Mouse (Mus musculus) kidney, adult 2 months (tissue): Measurements from ENCODE around the gene 4932438H23Rik. TPM values are rescaled to one million over a fixed set of nuclear protein-coding genes. Genes with fewer than 3 reads are reported as not detected.

Experiments
- DNase-seq: peaks from one replicate; pipeline ENCODE4 v3.0.0; 2021
- H3K27ac ChIP-seq: fragments of 200-500 bp; 2 replicates; pipeline ENCODE4 v1.5.1; 2012; ENCODE audit warnings: low read depth, low read length, control low read depth, inconsistent platforms; ENCODE audit not compliant: insufficient read depth
- H3K27me3 ChIP-seq: fragments of 200-500 bp; replicated peaks from 2 replicates; pipeline ENCODE4 v1.6.1; 2012; ENCODE audit warnings: mild to moderate bottlenecking, moderate library complexity, low read length, inconsistent platforms; ENCODE audit not compliant: control insufficient read depth, insufficient read depth
- H3K36me3 ChIP-seq: fragments of 200-500 bp; 2 replicates; pipeline ENCODE4 v1.6.1; 2012; ENCODE audit warnings: mild to moderate bottlenecking, moderate library complexity, low read length, inconsistent platforms; ENCODE audit not compliant: control insufficient read depth, insufficient read depth
- H3K4me1 ChIP-seq: fragments of 200-500 bp; 2 replicates; pipeline ENCODE4 v1.6.1; 2011; ENCODE audit warnings: low read length; ENCODE audit not compliant: control insufficient read depth, insufficient read depth
- H3K4me3 ChIP-seq: fragments of 200-500 bp; 2 replicates; pipeline ENCODE4 v1.5.1; 2011; ENCODE audit warnings: mild to moderate bottlenecking, low read depth, low read length, control low read depth; ENCODE audit not compliant: insufficient read depth
- CTCF ChIP-seq: fragments of 200-500 bp; conservative IDR thresholded peaks from 2 replicates; pipeline ENCODE4 v1.5.1; 2011; ENCODE audit warnings: low read depth, mild to moderate bottlenecking, control low read depth, low read length, moderate library complexity, mixed read lengths; ENCODE audit not compliant: insufficient read depth, insufficient read length
- POLR2A ChIP-seq: fragments of 200-500 bp; IDR thresholded peaks from one replicate; pipeline ENCODE4 v1.6.1; 2011; ENCODE audit warnings: low read depth, low read length, control low read depth
- WGBS: fragments of 180-500 bp; shearing (Covaris S2); methylation state at CpG from one replicate; pipeline ENCODE4 v1.1.7; 2018; 5-methylcytosine and 5-hydroxymethylcytosine counted together
- polyA plus RNA-seq: library from polyadenylated mRNA; depleted of rRNA; stranded (reverse); fragments of >200 nt; gene quantifications from 2 replicates; pipeline ENCODE4 v1.2.3, GENCODE M21; 2012

4932438H23Rik gene
- polyA plus RNA-seq, 1 experiment: 0.14 TPM

DNA sequence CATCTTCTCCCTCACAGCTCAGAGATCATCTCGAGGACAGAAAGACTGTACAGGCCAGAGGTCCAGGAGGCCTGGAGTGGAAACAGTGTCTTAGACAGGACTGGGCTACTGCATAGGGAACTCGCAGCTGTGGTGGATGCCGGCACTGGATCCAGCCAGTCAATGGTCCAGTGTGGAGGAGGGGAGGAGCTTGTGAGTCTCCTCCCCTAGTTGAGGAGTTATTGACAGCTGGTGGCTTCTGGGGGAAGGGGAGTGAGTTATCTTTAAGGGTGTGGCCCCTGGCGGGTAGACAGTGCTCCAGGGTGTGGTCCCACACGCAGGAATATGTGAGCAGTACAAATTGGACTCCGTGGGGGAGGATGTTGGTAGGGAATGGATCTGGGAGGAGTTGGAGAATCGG is 21.8 kb upstream of the 4932438H23Rik start:
- no peak for DNase-seq
- Histone ChIP-seq H3K4me1 (no peaks in the 10 kb centered on the region), H3K4me3 (no peak overlapping the region), H3K27ac (no peak overlapping the region), H3K27me3 (no peaks in the 10 kb centered on the region), H3K36me3 (no peaks in the 10 kb centered on the region)
- WGBS: 69% methylated on average over 7 of the region's 7 CpGs
- no peak for TF ChIP-seq POLR2A
- TF ChIP-seq CTCF: no peak

DNA sequence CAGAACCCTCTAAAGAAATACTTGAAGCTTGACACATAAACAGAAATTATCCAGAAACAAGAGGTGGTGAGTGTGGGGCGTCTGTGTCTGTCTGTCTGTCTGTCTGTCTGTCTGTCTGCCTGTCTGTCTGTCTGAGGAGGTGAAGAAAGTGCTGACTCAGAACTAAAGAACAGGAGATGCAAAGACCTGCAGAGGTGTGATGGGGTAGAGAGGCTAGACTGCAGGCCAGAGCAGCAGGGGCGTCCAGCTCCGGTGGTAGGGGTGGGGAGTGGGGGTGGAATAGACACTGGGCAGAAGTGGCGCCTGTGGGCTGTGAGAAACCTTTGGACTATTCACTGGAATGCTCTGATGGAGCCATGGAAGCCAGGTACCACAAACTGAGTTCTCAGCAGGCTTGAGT is 21.1 kb upstream of the 4932438H23Rik start:
- 70% methylated on average over 4 of the region's 4 CpGs for WGBS
- Histone ChIP-seq H3K4me1 (no peaks in the 10 kb centered on the region), H3K27me3 (no peaks in the 10 kb centered on the region), H3K36me3 (no peaks in the 10 kb centered on the region), H3K4me3 (no peak overlapping the region), H3K27ac (no peak overlapping the region)
- no peak for TF ChIP-seq CTCF
- TF ChIP-seq POLR2A: no peak
- DNase-seq: no peak

DNA sequence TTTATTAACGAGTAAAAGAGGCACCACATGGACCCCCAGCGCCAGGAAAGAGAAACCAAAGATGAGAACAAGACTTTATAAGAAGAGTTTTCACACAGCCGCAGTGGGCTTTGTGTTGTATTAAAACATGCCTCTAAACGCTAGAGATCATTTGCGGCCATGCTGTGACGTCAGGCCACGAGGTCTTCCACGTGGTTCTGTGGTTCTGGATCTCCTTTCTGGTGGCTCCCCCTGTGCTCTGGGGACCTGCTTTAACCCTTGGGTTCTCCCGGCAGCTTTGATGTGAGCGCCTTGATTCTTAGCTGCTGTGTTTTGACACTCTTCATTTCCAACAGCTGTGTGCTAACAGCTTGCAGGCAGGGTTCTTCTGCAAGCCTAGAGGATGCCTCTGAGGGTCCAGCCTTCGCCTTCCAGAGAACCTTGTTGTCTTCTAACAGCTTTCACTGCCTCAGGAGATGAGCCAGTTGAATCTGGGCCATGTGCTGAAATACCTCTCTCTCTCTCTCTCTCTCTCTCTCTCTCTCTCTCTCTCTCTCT is 16.1 kb upstream of the 4932438H23Rik start:
- DNase-seq: no peak
- Histone ChIP-seq H3K36me3 (no peaks in the 10 kb centered on the region), H3K27me3 (no peaks in the 10 kb centered on the region; the same call in 1 of the 2 replicates), H3K27ac (no peak overlapping the region), H3K4me1 (no peaks in the 10 kb centered on the region), H3K4me3 (no peak overlapping the region)
- WGBS: 49% methylated on average over 11 of the region's 11 CpGs
- TF ChIP-seq CTCF (no peak), POLR2A (no peak)

DNA sequence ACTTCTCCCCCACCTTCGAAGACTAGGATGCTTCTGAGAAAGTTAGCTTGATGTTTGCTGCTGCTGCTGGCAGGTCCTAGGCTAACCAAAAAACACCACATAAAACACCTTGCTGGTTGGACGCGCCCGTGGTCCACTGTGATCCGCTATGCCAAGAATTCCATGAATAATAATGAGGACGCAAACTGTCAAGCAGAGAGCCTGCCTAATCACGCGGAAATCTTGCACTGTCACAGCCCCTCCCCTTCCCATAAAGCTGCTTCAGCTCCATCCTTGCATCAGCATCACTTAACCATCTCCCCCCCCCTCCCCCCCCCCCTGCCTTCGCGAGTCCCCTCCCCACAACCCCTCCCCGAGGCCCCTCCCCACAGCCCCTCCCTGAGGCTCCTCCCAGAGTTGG is 12.7 kb upstream of the 4932438H23Rik start:
- Histone ChIP-seq H3K4me1 (no peaks in the 10 kb centered on the region), H3K27ac (no peak overlapping the region), H3K4me3 (no peak overlapping the region), H3K36me3 (no peaks in the 10 kb centered on the region), H3K27me3 (no peaks in the 10 kb centered on the region; the same call in 1 of the 2 replicates)
- no peak for DNase-seq
- TF ChIP-seq CTCF (no peak), POLR2A (no peak)
- WGBS: 59% methylated on average over 11 of the region's 11 CpGs

DNA sequence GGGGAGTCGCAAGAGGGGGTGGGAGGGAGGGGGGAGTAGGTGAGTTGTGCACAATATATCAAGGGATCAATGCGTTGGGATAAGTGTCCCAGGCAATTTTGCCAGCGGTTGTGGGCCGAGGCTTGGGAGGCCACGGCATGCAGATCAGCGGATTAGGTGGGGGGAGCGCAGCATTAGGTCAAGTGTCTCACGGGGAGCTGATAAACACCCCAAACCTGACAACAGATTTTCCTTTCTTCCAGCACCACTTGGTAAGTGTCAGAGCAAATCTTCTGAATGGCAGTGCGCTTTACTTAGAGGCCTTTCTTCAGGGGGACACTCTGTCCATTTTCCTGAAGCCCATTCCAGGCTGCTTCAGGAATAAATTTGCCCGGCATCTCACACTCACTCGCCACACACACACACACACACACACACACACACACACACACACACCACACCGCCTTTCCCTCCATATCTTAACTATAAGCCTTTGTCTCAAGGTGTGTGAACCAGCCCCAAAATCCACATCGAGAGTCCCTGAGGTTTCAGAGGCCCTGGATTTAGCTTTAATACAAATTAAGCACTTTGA is 10.6 kb upstream of the 4932438H23Rik start:
- TF ChIP-seq CTCF (no peak), POLR2A (no peak)
- no peak for DNase-seq
- 62% methylated on average over 13 of the region's 13 CpGs for WGBS
- Histone ChIP-seq H3K27ac (no peak overlapping the region), H3K27me3 (no peaks in the 10 kb centered on the region; the same call in 1 of the 2 replicates), H3K36me3 (no peaks in the 10 kb centered on the region), H3K4me1 (no peaks in the 10 kb centered on the region), H3K4me3 (no peak overlapping the region)

DNA sequence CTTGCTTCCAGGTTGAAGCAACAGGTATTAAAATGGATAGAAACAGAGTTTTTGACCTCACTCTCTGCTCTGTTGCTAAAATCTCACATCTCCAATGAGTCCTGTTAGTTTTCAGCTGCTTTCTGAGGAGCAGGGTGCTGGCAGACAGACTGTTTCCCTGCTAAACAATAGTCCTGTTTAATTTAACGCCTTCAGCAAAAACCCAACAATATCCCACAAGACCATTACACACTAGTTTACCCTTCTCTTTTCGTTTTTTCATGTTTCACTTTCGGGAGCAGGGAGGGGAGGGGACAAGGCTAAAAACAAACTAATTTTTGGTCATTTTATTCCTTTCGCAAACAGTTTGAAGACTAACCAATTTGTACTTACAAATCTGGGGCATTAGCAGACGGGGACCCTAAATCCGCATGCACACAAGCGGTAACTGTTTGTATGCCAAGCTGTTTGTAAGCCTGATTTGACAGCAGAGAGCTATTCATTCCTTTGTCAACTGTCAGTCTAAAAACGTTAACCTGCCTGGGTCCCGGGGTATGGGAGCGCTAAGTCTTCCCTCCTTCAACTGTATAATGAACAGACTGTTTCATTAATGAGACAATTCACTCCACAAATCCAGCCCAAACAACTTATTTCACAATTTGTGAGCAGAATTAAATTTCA is 10.0 kb upstream of the 4932438H23Rik start:
- H3K36me3 ChIP-seq: no peaks in the 10 kb centered on the region
- no peak for DNase-seq
- H3K4me3 ChIP-seq: no peak overlapping the region
- H3K27me3 ChIP-seq: no peaks in the 10 kb centered on the region
- TF ChIP-seq POLR2A (no peak), CTCF (no peak)
- WGBS: 64% methylated on average over 10 of the region's 10 CpGs
- H3K27ac ChIP-seq: no peak overlapping the region
- no peaks in the 10 kb centered on the region for H3K4me1 ChIP-seq

DNA sequence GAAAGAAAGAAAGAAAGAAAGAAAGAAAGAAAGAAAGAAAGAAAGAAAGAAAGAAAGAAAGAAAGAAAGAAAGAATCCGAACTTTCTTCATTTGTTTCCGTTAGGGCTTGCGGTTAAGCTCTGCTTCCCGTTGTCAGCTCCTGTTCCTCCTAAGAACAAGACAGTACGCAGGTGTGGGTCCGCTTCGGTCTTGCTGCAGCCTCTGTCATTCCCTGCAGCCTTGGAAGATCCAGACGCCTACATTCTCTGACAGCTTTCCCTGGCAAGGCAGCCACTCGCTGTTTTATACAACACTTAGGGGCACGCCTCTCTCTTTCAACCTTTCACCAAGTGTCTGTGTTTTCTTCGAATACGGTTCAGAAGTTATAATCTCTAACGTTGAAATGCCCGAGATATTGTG is 8.5 kb upstream of the 4932438H23Rik start:
- H3K4me1 ChIP-seq: no peaks in the 10 kb centered on the region
- no peaks in the 10 kb centered on the region for H3K27me3 ChIP-seq
- 85% methylated on average over 14 of the region's 14 CpGs for WGBS
- no peak overlapping the region for H3K27ac ChIP-seq
- H3K36me3 ChIP-seq: no peaks in the 10 kb centered on the region
- no peak for TF ChIP-seq CTCF
- TF ChIP-seq POLR2A: no peak
- H3K4me3 ChIP-seq: no peak overlapping the region
- DNase-seq: no peak
